Mouse (Mus musculus) urinary bladder, adult 2 months (tissue): ENCODE measurements around the gene Cdc42bpg. TPM values are rescaled to one million over a fixed set of nuclear protein-coding genes. Genes with fewer than 3 reads are reported as not detected.
"Not testable (repeated sequence)": the region's sequence is repeated elsewhere in the genome, so short reads cannot be mapped to it uniquely, and the experiment has no call there.

Experiments
- DNase-seq: peaks from one replicate; pipeline ENCODE4 v3.0.0; 2022; ENCODE audit warnings: low spot score
- polyA plus RNA-seq: library from polyadenylated mRNA; depleted of rRNA; stranded (reverse); fragments of >200 nt; gene quantifications from 2 replicates; pipeline ENCODE4 v1.2.3, GENCODE M21; 2012

Cdc42bpg gene
- polyA plus RNA-seq, 1 experiment, result 22.7 TPM

DNA sequence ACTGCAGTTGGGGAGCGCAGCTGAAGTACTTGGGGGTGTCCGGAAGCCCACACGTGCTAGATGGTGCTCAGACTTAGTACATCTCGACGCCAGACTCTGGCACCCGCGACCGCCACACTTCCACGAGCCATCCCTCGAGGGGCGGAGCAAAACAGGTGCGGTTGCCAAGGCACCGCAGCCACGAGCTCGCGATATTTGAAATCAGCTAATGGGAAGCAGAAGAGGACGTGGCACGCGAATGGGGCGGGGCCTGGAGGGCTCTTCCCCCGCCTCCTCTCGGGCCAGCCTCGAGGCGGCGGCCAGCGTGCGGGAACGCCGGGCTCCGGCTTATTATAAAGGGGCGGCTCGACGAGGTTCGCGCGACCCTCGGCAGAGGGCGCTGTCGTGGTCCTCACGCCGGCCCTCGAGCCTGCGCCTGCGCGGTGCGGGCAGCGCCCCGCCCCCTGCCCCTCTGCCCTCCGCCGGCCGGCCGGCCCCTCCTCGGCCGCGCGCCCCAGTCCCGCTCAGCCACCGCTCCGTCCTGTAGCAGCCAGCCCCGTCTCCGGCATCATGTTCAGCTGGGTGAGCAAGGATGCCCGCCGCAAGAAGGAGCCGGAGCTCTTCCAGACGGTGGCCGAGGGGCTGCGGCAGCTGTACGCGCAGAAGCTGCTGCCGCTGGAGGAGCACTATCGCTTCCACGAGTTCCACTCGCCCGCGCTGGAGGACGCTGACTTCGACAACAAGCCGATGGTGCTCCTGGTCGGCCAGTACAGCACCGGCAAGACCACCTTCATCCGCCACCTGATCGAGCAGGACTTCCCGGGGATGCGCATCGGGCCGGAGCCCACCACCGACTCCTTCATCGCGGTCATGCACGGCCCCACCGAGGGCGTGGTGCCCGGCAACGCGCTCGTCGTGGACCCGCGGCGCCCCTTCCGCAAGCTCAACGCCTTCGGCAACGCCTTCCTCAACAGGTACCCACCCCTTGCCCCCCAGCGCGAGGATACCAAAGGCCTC, 29.5 kb upstream of the Cdc42bpg start, which contains the start of gene Ehd1:
Gene Ehd1, plus strand, starts transcription at position 300 of the 996 bp plus-strand sequence.
- peak; percentile 98 for DNase-seq

DNA sequence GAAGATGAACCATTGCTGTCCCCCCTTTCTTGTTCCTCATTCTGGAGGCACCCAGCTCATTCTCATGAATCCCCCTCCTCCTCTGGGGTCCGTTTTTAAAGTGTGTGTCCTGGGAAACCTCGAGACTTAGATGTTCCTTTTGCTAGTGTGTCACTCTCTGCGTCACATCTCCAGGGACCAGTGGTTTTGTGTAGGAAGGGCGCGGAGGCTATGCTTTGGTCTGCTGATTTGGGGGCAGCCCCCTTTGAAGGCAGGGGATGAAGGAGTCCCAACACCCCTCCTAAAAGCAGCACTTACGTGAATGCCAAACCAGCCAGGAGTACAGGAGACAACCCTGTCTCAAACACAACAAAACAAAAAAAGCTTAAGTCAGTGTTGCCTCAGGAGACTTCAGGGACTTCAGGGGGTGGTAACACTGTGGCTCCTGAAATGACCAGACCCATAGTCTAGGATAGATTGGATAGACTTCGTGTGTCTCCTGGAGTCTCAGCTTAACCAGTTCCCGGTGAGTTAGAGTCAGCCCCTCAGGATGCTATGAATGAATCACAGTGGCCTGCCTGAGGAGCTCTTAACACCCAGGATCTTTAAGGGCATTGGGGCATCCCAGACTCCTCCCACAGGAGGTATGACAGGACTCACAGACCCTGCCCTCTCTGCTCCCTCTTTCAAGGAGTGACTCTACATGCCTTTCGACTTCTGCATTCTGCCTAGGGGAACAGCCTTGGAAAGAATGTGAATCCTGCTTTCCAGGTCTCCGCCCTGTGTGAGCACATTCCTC, 28.4 kb upstream of the Cdc42bpg start:
- DNase-seq, result peak; percentile 54

DNA sequence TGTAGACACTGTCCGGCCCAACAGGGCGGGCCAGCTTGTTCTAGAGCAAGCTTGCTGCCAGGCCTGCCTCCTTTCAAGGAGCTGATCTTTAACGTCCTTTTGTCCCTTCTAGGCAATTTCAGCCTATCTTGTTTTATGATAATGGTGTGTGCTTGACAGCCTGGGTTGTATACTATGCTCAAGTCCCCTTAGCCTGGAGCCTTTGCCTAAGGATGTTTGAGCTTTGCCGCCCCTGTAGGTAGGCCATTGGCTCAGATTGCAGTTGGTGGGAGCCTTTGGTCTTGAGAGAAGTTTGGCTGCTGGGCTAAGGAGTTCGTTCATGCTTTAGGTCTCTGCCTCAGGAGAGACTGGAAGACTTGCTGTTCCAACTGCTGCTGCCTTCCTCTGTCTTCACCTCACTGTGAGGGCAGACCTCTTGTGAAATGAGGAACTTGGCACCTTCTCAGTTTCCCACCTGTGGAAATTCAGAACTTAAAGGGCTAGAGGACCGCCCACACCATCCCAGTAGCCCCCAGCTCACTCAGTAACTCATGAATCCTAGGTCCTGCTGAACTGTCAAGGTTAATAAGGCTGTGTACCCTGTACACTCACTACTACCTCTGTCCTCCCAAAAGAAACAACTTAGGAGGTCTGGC, 27.7 kb upstream of the Cdc42bpg start:
- DNase-seq, result no peak

- DNase-seq, result no peak
Measured at GRCm38 (mm10) chr19:6279481-6280144, 26.6 kb upstream of the Cdc42bpg start.

DNA sequence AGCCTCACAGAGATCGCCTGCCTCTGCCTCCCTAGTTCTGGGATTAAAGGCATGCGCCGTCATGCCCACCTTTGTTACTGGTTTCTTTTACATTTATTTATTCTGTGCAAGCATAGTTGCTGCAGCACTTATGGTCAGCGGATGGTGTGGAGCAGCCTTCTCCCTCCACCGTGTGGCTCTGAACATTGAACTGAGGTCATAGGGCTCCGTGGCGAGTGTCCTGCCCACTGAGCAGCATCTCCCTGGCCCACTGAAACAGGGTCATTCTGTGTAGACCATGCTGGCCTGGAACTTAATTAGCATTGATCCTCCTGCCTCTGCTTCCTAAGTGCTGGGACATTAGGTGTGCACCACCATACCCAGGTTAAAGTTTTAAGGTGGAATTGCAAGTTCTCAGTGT, 25.7 kb upstream of the Cdc42bpg start:
- no peak for DNase-seq

DNA sequence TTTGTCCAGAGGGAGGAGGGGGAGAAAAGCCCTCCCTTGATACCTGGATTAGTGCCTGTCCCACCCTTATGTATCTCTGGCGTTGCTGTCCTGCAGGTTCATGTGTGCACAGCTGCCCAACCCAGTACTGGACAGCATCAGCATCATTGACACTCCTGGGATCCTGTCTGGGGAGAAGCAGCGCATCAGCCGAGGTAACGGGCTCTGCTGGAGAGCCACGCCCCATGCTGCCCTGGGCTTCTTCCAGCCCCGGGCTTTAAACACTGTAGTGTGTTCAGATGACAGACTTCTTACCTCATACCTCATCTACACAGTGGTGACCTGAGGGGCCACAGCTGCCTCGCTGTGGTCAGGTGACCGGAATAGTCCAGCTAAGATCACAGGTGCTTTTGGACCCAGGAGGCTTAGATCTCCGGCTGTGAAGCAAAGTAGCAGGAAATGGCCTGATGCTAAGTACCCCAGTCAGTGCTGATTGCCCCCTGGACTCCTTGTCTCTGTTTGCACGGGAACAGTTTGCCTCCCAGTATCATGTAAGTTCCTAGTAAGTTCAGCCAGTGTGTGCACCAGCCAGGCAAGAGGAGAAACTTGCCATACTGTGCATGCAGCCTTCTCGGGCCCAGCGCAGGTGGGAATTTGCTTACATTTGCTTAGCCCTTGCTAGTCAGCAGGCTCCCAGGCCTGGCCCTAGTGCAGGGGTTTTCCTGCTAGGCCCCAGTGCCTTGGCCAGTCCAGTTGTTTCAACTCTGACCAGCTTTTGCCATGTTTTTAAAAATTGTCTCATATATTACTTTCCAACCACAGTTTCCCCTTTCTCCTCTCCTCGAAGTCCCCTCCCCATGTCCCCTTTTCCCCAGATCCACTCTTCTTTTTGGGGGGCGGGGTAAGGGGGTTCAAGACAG, 24.9 kb upstream of the Cdc42bpg start:
- no peak for DNase-seq

DNA sequence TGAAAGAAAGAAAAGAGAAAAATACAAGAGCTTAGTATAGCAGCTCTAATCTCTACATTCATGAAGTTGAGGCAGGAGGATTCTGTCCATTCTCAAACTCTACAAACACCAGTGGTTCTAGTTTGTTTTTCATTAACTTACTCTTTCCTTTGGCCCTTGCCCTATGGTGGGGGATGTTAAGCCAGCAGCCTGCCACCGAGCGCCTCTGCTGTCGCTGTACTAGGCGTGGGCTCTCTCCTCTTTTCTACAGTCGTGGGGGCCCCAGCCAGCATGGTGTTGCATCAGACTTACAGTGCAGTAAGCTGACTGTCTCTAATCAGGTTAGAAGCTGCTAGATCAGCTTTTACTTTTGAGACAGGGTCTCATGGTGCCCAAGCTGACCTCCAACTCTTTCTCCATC, 23.3 kb upstream of the Cdc42bpg start:
- DNase-seq, result no peak

DNA sequence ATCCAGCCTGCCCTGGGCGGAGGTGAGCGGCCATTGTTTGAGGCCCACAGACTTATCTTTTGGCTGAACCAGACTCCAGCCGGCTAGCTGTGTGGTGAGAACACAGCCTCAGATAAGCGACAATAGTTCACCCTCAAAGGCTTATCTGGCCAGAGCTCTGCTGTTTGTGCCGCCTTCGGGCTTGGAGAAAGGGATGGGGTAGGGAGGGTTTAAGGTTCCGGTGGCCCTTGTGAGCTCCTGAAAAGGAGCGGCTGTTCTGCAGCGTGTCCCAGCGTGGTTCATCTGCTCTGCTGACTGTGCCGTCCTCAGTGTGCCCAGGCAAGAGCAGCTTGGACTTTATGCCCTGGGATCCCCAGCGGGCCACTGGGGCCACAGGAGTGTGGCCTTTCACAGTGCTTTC, 21.8 kb upstream of the Cdc42bpg start:
- no peak for DNase-seq

- DNase-seq, result no peak
Measured at GRCm38 (mm10) chr19:6285226-6285625, 21.0 kb upstream of the Cdc42bpg start.

- no peak for DNase-seq
Measured at GRCm38 (mm10) chr19:6285632-6286433, 20.4 kb upstream of the Cdc42bpg start.

DNA sequence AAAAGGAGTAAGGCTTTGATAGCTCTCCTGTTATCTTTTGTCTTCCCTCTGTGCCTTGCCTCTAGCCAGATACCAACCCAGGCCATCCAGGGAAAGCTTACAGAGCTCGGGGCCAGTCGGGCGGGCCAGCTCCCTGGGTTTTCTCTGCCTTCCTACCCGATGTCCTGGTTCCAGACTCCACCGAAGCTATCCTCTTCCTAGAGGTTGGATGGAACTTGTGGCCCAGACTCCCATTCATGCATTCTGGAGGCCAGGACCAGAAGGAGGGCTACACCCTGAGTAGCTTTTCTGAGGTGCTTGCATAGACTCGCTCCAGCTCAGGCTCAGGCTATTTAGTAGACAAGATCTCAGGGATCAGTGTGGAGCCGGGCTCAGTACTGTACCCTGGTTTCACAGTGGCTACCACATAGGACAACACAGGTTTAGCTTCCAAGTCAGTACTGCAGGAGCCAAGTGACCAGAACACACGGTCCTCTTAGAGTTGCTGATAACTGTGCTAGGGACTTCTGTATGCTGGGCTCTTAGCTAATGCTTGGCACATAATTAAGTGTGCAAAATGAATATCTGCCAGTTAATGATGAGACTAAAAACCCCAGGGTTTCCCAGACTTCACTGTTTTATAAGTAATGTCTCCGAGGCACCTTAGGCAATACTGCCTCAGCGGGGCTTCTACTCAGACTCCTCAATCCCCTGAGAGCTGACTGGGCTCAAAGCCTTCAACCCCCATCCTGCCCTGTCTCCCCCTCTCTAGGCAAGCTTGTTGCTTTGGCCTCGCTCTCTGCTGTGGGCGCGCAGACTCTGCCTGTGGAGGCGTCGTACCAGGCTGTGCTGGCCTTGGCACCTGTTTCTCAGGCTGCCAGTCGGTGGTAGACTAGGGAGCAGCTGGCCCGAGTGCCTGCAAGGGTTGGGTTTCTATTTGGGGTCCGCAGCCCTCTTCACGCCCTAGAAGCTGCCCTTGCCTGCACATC, 19.5 kb upstream of the Cdc42bpg start:
- no peak for DNase-seq

- DNase-seq, result no peak
Measured at GRCm38 (mm10) chr19:6288236-6288894, 17.9 kb upstream of the Cdc42bpg start.

GRCm38 (mm10) chr19:6289696-6290238, 16.5 kb upstream of the Cdc42bpg start:
- no peak for DNase-seq

GRCm38 (mm10) chr19:6290720-6291116, 15.5 kb upstream of the Cdc42bpg start:
- not testable (repeated sequence) for DNase-seq

DNA sequence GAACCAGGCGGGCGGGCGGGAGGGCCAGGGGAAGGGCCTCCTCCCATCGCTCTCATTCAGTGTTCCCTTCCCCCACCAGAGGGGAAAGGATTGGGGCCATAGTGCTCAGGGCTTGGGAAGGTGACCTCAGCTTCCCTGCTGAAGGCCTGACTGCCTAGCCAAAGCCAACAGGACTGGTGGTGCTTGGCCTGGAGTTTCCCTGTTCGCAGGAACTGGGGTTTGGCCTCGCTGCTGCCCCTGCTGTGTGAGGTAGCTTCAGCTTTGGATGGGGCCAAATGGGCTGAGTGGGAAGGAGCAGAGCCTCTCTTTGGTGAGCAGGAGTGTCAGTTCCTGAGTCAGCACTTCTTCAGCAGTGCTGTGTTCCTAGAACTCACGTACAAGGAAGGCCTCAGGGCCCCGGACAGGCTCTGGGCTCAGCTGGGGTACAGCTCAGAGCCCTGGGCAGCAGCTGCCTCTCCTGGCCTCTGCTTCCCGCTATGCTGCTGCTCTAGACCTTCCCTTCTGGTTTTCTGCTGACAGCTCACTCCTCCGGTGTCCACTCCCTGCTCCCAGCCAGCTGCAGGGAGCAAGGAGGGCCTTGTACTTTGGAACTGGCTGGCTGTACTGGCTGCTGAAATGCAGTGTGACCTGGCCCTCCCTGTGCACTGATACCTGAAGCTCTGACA, 15.0 kb upstream of the Cdc42bpg start:
- no peak for DNase-seq

DNA sequence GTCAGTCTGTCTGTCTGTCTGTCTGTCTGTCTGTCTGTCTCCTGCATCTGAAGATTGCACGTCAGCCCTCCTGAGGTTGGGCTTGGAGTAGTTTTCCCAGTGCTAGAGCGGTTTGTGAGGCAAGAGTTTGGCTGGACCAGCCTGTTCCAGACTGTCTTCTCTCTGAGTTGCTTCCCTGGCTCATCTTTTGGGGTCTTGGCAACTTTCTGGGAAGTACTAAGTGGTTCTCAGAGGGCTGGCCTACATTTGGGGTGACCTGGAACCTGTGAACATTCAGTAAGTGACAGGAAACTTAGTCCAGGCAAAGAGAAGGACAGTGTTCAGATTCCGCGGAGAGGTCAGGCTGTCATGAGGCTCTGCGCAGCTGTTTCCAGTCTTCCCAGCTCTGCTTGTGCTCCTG, 14.0 kb upstream of the Cdc42bpg start:
- no peak for DNase-seq

DNA sequence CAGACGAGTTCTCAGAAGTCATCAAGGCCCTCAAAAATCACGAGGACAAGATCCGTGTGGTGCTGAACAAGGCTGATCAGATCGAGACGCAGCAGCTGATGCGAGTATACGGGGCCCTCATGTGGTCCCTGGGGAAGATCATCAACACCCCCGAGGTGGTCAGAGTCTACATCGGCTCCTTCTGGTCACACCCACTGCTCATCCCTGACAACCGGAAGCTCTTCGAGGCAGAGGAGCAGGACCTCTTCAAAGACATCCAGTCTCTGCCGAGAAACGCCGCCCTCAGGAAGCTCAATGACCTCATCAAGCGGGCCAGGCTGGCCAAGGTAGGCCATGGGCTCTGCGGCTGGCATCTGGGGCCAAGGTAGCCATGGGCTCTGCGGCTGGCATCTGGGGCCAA, 12.0 kb upstream of the Cdc42bpg start:
- DNase-seq, result no peak
